Mouse (Mus musculus) liver, adult (tissue): ENCODE results near the gene Kif23.

Experiments used
- GATA4 ChIP-seq: IDR thresholded peaks from 2 replicates; pipeline ENCODE4 v1.6.1; 2014; ENCODE audit warnings: mild to moderate bottlenecking, low read length; ENCODE audit not compliant: insufficient replicate concordance

Kif23 gene

DNA sequence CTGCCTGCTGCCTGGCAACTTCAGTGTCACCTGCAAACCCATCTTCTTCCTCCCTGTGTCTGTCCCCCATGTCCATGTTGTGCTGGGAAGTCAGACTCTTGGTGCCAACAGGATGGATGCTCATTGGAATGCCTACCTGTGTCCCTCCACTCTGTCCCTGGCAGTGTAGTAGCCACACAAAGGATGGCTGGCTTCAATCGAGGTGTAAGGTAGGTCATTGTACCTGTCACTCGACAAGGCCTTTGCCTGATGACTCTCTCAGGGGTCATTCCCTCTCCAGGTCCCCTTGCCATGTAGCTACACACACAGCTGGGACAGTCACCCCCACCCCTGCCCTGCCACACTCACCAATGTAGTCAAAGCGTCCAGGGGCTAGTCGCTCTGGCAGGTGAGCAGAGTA is 14.6 kb upstream of the Kif23 start:
- TF ChIP-seq GATA4: no peak

DNA sequence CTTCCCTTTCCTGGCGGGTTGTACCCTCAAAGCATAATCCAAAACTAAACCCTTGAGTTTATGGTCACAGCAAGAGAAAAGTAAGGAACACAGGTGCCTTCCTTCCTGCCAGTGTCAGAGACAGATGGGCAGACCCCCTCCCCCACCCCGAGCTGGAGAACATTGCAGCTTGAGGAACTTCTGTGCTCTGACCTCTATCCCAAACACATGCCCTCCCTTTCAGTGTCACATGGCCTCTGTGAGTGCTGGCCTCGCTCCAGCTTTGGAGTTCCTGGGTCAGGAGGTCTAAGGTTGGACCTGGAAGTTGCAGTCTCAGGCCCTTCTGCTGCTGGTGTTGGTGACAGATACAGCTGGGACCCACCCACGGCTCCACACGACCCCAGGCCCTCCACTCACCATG is 14.2 kb upstream of the Kif23 start:
- TF ChIP-seq GATA4: no peak

DNA sequence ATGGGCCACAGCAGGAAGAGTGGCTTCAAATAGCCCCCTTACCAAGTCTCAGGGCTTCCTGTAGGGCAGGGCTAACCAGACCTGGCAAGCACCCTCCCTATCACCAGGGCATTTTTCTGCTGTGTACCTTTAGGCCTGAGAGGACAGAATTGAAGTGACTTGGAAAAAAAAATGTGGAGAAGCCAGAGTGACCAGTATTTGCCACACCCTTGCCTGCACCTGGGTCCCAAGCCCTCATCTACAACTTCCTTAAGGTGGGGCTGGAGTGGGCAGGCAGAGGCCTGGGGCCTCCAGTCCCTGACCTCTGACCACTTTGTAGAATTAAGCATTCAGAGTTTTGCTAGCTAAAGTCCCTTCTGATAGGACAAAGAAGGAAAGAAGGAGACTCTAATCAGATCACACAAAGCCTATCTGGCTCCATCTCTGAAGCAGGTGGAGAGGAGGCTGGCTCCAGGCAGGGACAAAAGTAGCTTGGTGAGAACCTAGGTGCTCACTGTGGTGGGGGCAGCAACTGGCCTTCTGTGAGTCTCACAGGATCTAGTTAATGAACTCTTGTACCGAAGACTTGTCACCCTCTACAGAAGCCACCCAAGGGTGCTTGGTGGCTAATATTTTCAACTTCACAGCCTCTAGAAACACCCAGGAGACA is 13.5 kb upstream of the Kif23 start:
- TF ChIP-seq GATA4: no peak

DNA sequence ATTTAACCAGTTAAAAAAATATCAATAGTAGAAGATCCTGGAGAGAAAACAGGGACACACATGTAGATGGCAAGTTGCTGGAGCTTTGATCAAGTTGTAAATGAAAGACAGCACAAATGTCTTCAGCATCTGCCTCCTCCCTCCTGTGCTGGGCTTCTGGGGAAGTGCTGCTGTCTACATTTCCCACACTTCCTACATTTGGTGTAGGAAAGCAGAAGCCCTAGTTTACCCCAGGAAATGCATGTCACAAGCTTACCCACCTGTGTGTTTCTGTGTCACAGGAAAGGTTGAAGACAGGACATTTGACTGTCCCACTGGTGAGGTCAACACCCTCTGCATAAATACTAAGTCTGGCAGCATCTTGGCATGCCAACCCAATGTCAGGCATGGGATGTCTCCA is 8.1 kb upstream of the Kif23 start:
- no peak for TF ChIP-seq GATA4

DNA sequence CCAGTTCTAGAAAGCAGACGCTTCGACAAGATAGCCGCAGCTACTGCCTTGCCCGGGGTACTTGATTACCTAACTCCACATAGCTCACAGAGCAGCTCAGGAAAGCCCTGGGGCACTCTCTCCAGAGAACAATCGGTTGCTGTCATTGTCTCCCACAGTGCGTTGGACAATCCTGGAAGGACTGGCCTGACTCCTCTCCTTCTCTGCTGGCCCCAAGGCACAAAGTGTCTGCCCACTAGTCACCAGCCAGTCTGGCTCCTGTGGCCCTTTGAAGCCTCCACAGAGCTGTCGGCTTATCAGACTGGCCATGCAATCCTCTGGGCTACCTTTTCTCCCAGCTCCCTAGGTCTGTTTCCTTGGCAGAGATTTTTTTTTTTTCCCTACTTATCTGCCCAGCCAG is 5.7 kb upstream of the Kif23 start:
- TF ChIP-seq GATA4: no peak

DNA sequence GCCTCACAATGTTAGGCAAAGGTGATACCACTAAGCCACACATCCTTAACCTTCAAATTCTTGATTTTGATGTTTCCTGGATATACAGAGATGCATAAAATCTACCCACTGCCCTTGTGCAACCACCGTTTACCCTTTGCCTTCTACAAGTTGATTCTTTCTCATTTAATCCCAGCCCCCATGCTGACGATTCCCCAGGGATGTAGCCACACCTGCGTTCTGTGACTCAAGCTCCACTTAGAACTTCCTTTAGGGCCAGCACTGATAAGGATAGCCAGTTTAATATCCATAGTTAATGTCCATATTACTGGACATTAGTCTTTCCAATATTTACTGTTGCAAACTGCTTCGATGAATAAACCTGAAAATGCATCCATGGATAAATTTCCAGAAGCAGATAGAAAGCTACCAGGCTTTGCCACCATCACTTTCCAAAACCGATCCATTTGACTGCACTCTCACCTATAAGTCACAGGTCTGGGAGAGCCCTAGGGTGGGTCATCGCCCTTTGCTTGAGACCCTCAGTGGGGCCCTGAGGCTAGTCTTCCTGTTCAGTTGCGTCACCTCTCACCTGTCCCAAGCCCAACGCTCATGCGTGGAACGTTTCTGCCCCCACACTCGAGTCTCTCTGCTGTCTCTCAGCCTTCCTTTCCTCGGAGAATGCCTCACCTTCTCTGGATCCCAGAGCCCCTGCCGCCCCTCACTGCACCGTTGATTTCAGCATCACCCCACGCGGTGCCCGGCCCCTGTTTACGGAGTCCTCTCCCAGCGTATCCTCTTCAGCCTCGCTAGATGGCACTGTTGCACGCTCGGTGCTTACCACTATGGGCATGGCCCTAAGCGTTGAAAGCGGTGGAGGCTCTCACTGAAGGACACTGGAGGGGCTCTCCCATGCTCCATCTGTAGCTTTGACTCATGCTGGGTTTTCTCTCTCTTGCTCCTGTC is 1.1 kb upstream of the Kif23 start:
- TF ChIP-seq GATA4: no peak

DNA sequence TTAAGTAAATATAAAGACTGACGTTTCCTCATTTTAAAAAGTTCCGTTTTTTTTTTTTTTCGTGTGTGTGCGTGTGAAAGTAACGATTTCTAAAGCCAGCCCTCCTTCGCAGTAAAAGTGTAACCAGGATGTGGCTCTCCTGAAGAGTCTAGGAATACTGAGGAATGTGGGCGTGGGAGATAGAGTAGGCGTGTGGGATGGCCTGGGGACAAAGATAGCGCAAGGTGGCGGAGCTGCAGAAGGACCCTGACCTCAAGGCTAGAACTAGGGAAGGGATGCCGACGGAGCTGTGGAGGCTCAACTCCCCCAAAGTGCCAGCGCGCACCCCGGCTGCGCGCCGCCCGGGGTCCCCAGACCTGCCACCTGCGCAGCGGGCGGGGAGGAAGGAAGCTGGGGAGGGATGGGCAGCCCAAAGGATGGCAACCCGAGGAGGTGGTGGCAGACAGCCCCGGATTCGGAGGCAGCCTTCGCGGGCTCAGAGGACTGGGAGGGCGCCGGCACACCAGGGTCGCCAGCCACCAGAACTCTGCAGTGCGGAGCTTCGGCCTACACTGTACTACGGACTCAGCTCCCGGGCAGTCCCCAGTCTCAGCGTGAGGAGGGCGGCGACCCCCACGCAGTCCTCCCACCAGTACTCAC is 482 bp downstream of the Kif23 start:
- no peak for TF ChIP-seq GATA4

DNA sequence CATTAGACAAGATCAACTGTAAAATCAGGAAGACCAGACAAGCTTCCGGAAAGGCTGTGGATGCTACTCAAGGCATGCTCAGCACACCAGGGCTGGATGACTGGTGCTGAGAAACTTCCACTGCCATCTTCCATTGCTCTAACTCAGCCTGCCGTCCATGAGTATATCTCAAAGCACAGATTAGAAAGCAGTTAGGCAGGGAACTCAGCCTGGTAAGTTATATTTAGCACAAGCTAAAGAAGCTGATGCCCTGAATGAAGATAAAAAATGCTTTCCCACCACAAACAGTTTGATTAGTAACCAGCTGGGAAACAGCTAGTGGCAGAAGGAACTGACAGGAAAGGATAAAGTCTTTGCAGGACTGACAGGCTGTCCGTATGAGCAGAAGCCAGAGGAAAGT is 5.5 kb downstream of the Kif23 start:
- no peak for TF ChIP-seq GATA4

DNA sequence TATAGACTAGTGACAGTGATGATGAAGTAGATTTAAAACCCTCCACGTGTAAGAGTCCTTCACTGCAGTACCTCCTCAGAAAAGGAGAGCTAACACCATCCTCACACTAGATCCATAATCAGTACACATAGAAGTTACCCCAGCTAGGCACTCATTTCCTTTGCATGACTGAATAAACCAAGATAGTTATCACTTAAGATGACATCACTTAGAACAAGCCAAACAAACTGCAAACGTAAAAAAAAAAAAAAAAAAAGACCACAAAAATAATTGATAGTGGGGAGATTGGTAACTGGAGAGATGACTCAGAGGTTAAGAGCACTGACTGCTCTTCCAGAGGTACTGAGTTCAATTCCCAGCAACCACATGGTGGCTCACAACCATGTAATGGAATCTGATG is 13.2 kb downstream of the Kif23 start:
- TF ChIP-seq GATA4: no peak

DNA sequence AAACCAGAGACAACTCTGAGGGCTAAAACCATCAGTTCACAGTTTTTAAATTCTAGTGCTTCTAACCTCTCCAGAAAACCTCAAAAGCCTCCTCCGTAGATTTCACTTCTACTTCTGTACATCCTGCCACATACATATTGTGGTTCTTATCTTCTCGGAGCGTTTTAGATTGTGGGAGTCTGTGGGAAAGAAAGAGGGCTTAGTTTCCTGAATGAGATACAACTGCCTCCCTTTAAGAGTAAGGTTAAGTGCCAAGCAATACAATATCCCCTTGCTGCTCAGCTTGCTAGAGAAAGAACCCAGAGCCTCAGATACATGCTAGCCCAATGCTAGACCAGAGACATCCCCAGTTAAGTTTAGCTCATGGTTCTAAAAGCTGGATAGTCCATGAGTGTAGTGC is 14.6 kb downstream of the Kif23 start:
- TF ChIP-seq GATA4: no peak

DNA sequence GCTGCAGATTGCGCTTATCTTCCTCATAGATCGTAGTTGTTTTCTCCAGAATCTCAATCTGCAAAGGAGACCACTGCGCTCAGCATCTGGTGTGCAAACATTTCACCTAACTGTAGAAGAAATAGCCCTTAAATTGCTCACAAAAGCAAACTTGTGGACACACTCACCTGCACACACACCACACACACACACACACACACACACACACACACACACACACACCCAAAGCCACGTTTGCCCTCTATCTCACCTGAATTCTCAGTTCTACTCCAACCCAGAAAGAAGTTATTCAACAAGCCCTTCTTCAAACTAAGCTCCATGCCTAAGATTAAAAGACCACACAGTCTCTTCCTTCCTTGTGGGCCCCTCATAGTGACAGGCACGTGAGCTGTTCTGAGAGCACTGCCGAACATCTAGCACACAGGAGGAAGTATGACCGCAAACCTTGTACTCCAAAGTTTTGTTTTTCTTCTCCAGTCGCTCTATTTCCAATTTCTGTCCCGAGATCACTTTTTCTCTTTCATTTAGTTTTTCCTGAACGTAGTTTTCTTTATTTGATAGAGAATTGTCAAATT is 21.4 kb downstream of the Kif23 start:
- TF ChIP-seq GATA4: no peak

DNA sequence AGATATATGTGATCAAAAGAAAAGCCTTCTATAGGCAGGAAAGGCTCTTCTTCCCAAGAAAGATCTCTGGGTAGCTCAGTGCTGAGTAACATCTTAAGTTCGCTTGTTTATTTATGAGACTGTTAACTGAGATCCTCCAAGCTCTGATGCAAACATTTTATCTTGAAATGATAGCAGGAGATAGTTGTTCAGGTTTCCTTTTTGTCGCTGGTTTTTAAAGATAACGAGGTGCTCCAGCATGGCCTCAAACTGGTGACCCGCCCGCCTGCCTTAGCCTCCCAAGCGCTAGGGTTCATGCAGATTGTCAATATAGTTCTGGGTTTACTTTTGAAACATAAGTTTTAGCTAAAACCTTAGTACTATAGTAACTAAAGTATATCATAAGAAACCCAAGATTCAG is 26.2 kb downstream of the Kif23 start:
- no peak for TF ChIP-seq GATA4

DNA sequence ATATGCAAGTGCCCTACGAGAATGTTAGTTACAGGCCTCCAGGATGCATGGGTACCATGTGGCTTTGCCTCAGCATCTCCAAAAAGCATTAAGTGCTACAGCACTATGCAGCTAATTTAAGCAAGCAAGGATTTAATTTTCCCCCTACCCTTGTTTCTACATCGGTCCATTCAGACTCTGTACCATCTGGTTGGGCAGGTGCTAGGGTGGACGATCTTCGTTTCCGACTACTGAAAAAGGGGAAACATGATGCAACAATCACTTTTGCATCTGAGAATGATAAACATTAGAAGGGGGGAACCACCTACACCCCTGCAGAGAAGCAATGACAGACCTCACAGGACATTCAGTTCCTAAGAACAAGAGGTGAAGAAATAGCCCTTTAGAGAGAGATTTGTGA is 27.1 kb downstream of the Kif23 start:
- TF ChIP-seq GATA4: no peak

DNA sequence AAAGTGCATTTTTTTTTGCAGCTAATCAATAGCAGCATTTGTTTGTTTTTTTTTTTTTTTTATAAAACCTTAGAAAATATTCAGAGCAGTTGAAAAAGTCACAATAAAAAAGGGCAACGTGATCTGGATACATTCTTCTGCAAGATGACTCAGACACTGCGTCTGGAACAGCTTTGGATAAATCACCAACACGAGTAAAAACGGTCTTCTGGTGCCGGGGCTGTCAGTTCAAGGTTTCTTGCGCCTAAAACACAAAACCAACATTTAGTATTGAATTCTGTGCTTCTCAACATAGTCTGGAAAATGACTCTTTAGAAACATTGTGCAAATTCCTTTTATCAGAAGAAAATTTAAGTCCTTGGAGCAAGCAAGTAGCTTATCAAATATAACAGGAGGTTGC is 29.1 kb downstream of the Kif23 start:
- no peak for TF ChIP-seq GATA4

DNA sequence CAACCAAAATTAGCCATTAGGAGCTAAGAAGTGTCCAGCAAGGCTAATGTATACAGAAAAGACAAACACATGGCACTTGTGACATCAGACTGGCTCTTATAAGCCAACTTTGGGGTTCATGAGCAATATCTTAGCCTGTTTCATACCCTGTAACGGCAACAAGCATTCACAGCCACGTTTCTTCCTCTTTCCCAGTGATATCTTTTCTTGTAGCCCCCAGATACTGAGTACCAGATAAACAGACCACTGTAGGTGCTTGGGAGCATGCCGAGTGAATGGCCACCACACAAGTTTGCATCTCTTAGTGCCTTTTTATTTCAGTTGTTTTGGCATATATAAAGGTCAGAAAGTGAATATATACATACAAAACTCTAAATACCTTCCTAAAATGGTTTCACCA is 29.6 kb downstream of the Kif23 start:
- TF ChIP-seq GATA4: no peak
